Mouse (Mus musculus) lung, adult 10 weeks (tissue): ENCODE measurements around the gene Xylb. TPM values are rescaled to one million over a fixed set of nuclear protein-coding genes. Genes with fewer than 3 reads are reported as not detected.

ENCODE experiments used
- polyA plus RNA-seq: library from polyadenylated mRNA; stranded (reverse); fragments of 350-450 nt; fragmentation: Illumina TruSeq; extraction: RNeasy Lipid Tissue Mini Kit (QIAGEN cat#74804); gene quantifications from one replicate; pipeline ENCODE4 v1.2.3, GENCODE M21; 2014; ENCODE audit warnings: low read depth, low replicate concordance; ENCODE audit not compliant: insufficient read depth

Gene Xylb
- polyA plus RNA-seq = 1.7 TPM

GRCm38 (mm10) chr9:119357331-119358057 lies at the start of gene Xylb:
TSS of gene Xylb (plus strand) at chr9:119357381.

GRCm38 (mm10) chr9:119322289-119323259 lies 34.6 kb upstream of the Xylb start, which contains the start of gene Oxsr1:
TSS of gene Oxsr1 (minus strand) at chr9:119322427.

GRCm38 (mm10) chr9:119339558-119340211 lies 17.5 kb upstream of the Xylb start, which contains the start of gene Acaa1a:
TSS of gene Acaa1a (plus strand) at chr9:119339676.

GRCm38 (mm10) chr9:119340909-119341816 lies 16.0 kb upstream of the Xylb start, which contains the start of gene Myd88:
TSS of gene Myd88 (minus strand) at chr9:119341411.

GRCm38 (mm10) chr9:119365284-119365683 lies 8.1 kb downstream of the Xylb start, which contains the start of gene Slc22a14:
TSS of gene Slc22a14 (minus strand) at chr9:119365553.

GRCm38 (mm10) chr9:119401801-119402214 lies 44.6 kb downstream of the Xylb start, which contains the start of gene Acvr2b:
TSS of gene Acvr2b (plus strand) at chr9:119402118.

Other genes with a start within 250 kb of the Xylb start
- 11.7 TPM for gene Acaa1b, start 200.3 kb upstream of the Xylb start, polyA plus RNA-seq
- gene Gm47289, start 198.2 kb upstream of the Xylb start, polyA plus RNA-seq = not detected
- not detected for gene Slc22a13, start 148.3 kb upstream of the Xylb start, polyA plus RNA-seq
- gene Oxsr1, start 35.0 kb upstream of the Xylb start, polyA plus RNA-seq = 17.2 TPM
- 104 TPM for gene Acaa1a, start 17.7 kb upstream of the Xylb start, polyA plus RNA-seq
- 35.8 TPM for gene Myd88, start 16.0 kb upstream of the Xylb start, polyA plus RNA-seq
- gene Slc22a14, start 8.2 kb downstream of the Xylb start, polyA plus RNA-seq = 1.2 TPM
- 1.6 TPM for gene Acvr2b, start 44.7 kb downstream of the Xylb start, polyA plus RNA-seq
- gene Exog, start 87.6 kb downstream of the Xylb start, polyA plus RNA-seq = 4.7 TPM
- 1.1 TPM for gene Scn5a, start 221.6 kb downstream of the Xylb start, polyA plus RNA-seq